Mouse (Mus musculus) heart, postnatal 0 days (tissue): ENCODE measurements at regions not wholly inside any gene's neighbourhood (a gene's known extent, or its start where the extent isn't known, plus 50 kb on each side); places are given as distances from the start of the nearest gene placed in this dataset.

ENCODE experiments used
- CTCF ChIP-seq: IDR thresholded peaks from 2 replicates; pipeline ENCODE4 v1.5.1; 2016; ENCODE audit warnings: antibody characterized with exemption, control low read depth, low read depth
- EP300 ChIP-seq: IDR thresholded peaks from 2 replicates; pipeline ENCODE4 v1.6.1; 2016; ENCODE audit warnings: antibody characterized with exemption, low read depth

DNA sequence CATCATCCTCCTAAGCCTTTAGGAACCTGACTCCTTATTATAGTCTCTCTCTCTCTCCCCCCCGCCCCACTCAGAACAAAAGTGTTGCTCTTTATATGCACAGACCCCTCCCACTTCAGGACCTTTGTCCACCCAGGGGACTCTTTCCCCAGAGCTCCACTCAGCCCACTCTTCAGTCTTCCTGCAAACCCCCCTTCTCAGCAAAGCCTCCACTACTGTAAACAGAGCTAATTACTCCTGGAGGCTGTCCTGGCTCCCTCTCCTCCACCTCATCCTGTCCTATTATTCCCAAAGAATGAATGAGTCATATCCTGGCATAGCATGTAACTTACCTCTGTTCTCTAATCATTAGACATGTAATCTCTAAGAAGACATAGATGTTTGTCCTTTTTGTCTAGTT lies 82.8 kb upstream of the Galnt15 start:
- TF ChIP-seq CTCF (no peak), EP300 (no peak)
